Mouse (Mus musculus): Measurements from ENCODE around the gene Slc29a2. TPM values are rescaled to one million over a fixed set of nuclear protein-coding genes. Genes with fewer than 3 reads are reported as not detected.
A peak's percentile ranks its signal among the peaks of the same experiment; 100 is the strongest.

Gene Slc29a2
- polyA plus RNA-seq, 1 experiment from 2014 or later = 4.0 TPM

DNA sequence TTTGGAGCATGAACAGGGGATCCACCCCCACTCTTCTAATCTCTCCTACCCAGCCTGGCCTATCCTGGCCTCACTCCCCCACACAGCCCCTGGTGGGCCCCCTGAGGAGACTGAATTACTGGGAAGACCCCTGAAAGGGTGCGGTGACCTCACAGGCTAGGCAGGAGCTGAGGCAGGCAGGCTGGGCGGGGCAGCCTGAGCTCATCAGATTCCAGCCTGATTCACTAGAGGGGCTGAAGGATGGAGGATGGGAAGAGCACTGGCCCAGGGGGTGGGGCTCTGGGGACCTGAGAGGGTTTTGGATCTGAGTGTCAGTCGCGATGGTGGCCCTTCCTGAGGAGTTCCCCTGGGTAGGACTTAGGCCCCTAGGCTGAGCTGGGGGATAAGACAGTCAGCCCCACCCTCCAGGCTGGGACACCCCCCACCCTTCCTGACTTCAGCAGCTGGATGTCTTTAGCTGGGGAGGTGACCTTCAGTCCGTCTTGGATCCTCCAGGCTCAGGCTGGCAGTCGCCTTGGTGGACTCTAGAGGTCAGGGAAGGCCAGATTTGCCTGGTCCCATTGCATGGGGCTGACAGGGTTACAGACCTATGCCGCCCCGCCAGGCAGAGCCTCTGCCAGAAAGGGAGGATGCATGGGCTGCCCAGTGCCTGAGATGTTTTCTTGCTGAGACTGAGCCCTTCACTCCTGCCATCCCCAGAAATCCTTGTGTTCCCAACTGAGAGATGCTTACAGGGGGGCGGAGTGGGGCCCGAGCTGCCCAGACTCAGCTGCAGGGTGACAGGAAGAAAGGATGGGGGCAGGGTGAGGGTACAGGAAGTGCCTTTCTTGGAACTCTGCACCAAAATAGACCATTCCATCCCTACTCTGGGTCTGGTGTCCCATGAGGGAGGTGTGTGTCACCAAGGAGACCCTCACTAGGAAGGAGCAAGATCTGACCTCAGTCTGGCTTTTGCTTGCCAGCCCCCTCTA lies 35.4 kb downstream of the Slc29a2 start:
- no peak overlapping the region for H3K4me3 ChIP-seq (ENCODE audit: low read depth, low read length)
- H3K27ac ChIP-seq (replicated peaks; ENCODE audit: low read depth, low read length) = peak overlapping the region; percentile 54
- no peaks in the 10 kb centered on the region for H3K36me3 ChIP-seq (ENCODE audit: control insufficient read depth, insufficient read depth, low read length)
- peaks cover 32% of the 10 kb centered on the region for H3K4me1 ChIP-seq (ENCODE audit: control insufficient read depth, insufficient read depth, low read length)
- WGBS = 24% methylated on average over 9 of the region's 10 CpGs
- DNase-seq (ENCODE audit: low spot score) (no peak), ATAC-seq (ENCODE audit: low read depth) (peak; percentile 19; the same call in 1 of the 2 replicates)
- H3K9ac ChIP-seq (ENCODE audit: low read depth, low read length) = no peak overlapping the region
- H3K4me2 ChIP-seq (ENCODE audit: low read depth, low read length) = peak overlapping the region; percentile 7; the same call in 1 of the 2 replicates
- H3K9me3 ChIP-seq (ENCODE audit: control insufficient read depth, low read length) = no peaks in the 10 kb centered on the region
- H3K27me3 ChIP-seq (replicated peaks; ENCODE audit: control insufficient read depth, insufficient read depth, low read length) = 0 out of 2 replicates have a peak, but pooled peaks cover under 1% of the 10 kb centered on the region

DNA sequence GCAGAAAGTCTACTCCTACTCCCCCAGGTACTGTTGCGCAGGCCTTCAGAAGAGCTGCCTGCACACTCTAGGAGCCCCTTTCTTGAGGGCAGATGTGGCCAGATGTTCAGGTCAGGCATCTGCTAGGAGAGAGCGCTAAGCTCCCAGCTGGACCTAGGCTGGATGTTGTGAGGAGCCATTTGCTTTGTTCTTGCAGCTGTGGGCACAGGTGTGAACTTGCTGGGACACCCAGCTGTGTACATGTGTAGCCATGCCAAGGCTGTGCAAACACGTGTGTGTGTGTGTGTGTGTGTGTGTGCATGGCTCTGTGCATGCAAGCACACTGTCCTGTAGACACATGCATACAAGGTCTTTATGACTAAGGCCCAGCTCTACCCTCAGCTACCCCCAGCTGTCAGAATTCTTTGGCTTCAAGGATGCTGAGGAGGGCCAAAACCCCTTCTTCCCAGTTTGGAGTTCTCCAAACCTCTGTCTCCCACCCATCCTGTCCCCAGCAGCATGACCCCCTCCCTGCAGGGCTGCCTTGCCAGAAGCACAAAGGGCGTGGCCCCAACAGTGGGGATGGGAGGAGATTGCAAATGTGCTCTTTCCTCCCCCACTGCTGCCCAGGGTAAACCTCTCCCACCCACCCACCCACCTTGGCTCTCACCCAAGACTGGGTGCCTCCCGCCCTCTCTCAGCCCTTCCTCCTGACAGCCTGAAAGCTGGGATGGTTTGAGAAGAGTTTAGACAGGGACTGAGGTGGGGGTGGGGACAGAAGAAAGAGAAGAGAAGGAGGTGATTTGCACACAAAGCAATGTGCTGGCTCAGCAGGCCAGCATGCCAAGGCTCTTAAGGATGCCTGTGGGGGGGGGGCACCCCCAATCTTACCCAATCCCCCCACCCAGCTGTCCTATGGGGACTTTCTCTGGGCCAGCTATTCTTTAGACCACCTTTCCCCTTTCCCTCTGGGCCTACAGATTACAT lies 37.0 kb downstream of the Slc29a2 start:
- no peak overlapping the region for H3K4me3 ChIP-seq (ENCODE audit: low read depth, low read length)
- no peaks in the 10 kb centered on the region for H3K9me3 ChIP-seq (ENCODE audit: control insufficient read depth, low read length)
- WGBS = 31% methylated on average over 5 of the region's 5 CpGs
- DNase-seq (ENCODE audit: low spot score) (peak; percentile 73), ATAC-seq (ENCODE audit: low read depth) (peak; percentile 19)
- H3K4me1 ChIP-seq (ENCODE audit: control insufficient read depth, insufficient read depth, low read length) = peaks cover 38% of the 10 kb centered on the region
- H3K27me3 ChIP-seq (replicated peaks; ENCODE audit: control insufficient read depth, insufficient read depth, low read length) = no peaks in the 10 kb centered on the region
- no peaks in the 10 kb centered on the region for H3K36me3 ChIP-seq (ENCODE audit: control insufficient read depth, insufficient read depth, low read length)
- H3K9ac ChIP-seq (ENCODE audit: low read depth, low read length) = no peak overlapping the region
- no peak overlapping the region for H3K4me2 ChIP-seq (ENCODE audit: low read depth, low read length)
- H3K27ac ChIP-seq (replicated peaks; ENCODE audit: low read depth, low read length) = peak overlapping the region; percentile 52

DNA sequence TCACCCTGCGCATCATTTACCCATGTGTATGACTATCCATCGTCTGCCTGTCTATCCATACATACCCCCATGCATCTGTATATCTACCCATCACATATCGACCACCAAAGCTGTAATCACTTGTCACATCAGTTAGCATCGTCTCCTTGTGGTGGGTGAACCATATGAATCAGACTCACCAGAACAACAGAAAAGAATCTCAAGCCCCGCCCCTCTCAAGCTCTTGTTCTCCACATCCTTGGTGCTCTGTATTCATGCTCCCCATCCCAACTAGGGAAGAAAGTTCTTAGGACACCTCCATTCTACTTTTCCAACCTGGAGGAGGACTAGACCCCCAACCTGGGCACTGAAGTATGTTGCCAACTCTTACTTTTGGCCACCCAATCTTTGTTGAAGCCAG lies 38.4 kb downstream of the Slc29a2 start:
- Histone ChIP-seq H3K9ac (ENCODE audit: low read depth, low read length) (no peak overlapping the region), H3K4me3 (ENCODE audit: low read depth, low read length) (no peak overlapping the region), H3K27me3 (replicated peaks; ENCODE audit: control insufficient read depth, insufficient read depth, low read length) (no peaks in the 10 kb centered on the region), H3K27ac (replicated peaks; ENCODE audit: low read depth, low read length) (no peak overlapping the region), H3K4me1 (ENCODE audit: control insufficient read depth, insufficient read depth, low read length) (peaks cover 42% of the 10 kb centered on the region), H3K36me3 (ENCODE audit: control insufficient read depth, insufficient read depth, low read length) (no peaks in the 10 kb centered on the region), H3K9me3 (ENCODE audit: control insufficient read depth, low read length) (no peaks in the 10 kb centered on the region), H3K4me2 (ENCODE audit: low read depth, low read length) (no peak overlapping the region)
- DNase-seq (ENCODE audit: low spot score) = no peak
- WGBS = 85% methylated on average over 5 of the region's 5 CpGs
- ATAC-seq (ENCODE audit: low read depth) = no peak

DNA sequence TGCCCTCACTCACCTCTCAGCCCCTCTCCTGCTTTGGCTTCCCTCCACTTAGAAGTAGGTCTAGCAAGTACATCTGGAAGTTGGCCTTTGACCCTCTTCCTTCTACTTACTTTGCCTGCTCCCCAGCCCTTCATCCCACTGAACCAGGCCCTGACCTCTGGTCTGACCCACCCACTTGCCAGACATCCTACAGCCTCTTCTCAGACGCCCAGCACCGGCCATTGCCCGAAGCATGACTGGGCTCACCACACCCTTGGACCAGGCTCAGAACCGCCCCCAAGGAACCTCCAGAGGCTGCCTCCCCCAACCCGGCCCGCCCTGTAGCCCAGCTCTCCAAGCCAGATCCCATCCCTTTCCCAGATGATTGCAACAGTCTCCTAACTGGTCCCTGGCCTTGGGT lies 38.8 kb downstream of the Slc29a2 start:
- Histone ChIP-seq H3K36me3 (ENCODE audit: control insufficient read depth, insufficient read depth, low read length) (no peaks in the 10 kb centered on the region), H3K4me1 (ENCODE audit: control insufficient read depth, insufficient read depth, low read length) (peaks cover 46% of the 10 kb centered on the region), H3K9ac (ENCODE audit: low read depth, low read length) (no peak overlapping the region), H3K9me3 (ENCODE audit: control insufficient read depth, low read length) (no peaks in the 10 kb centered on the region), H3K4me2 (ENCODE audit: low read depth, low read length) (no peak overlapping the region), H3K27ac (replicated peaks; ENCODE audit: low read depth, low read length) (no peak overlapping the region), H3K27me3 (replicated peaks; ENCODE audit: control insufficient read depth, insufficient read depth, low read length) (no peaks in the 10 kb centered on the region), H3K4me3 (ENCODE audit: low read depth, low read length) (no peak overlapping the region)
- ATAC-seq (ENCODE audit: low read depth) (no peak), DNase-seq (ENCODE audit: low spot score) (no peak)
- WGBS = 44% methylated on average over 6 of the region's 6 CpGs

DNA sequence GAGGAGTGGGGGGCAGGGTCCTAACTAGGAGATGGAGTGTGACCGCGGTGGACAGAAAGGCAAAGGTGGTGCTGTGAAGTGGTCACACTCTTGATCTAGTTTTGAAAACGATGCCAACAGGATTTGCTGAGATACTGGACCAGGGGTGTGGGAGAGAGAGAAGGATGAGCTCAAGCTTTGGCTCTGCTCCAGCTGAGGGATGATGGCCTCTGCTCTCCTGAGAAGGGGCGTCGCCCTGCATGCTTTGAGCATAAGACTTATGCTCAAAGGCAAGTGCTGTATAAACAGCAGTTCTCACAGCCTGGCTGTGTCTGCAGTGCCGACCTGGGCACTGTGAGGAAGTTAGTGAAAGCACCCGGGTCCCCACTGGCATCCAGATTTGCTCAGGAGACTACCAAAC lies 41.4 kb downstream of the Slc29a2 start:
- Histone ChIP-seq H3K4me2 (ENCODE audit: low read depth, low read length) (no peak overlapping the region), H3K27ac (replicated peaks; ENCODE audit: low read depth, low read length) (no peak overlapping the region), H3K36me3 (ENCODE audit: control insufficient read depth, insufficient read depth, low read length) (no peaks in the 10 kb centered on the region), H3K9ac (ENCODE audit: low read depth, low read length) (no peak overlapping the region), H3K4me3 (ENCODE audit: low read depth, low read length) (no peak overlapping the region), H3K9me3 (ENCODE audit: control insufficient read depth, low read length) (no peaks in the 10 kb centered on the region), H3K4me1 (ENCODE audit: control insufficient read depth, insufficient read depth, low read length) (peaks cover 47% of the 10 kb centered on the region), H3K27me3 (replicated peaks; ENCODE audit: control insufficient read depth, insufficient read depth, low read length) (no peaks in the 10 kb centered on the region; the same call in 1 of the 2 replicates)
- WGBS = 50% methylated on average over 7 of the region's 7 CpGs
- peak; percentile 75 for DNase-seq (ENCODE audit: low spot score)
- no peak for ATAC-seq (ENCODE audit: low read depth)

DNA sequence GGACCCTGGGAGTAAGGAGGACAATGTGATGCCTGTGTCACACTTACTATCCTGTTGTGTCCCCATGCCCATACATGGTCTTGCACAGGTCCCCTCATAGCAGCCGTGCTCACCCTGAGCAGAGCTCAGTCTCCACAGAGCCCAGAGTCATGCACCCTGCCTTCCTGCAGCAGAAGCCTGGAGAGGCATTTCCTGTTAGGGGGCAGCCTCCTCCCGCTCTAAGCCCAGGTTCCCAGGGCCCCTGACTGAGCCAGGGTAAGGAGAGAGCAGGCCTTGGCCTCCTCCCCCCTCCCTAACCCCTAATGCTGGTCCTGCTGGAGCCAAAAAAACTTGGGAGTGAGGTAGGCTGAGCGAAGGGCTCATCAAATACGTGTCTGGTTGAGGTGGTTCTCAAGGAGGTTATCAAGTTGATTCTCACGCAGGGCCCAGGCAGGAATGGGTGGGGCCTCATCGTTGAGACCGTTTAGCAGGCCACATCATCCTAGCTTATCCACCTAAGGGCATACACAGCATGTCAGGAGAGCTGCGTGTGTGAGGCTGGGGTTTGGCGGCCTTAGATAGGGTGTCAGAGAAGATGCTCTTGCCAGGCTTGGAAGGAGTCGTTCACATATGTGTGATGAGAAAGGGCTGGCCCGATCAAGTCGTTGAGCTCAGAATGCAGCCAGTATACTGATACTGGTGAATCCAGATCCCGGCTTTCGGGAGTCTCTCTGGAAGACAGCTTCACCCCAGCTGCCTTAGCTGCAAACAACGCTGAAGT lies 43.6 kb downstream of the Slc29a2 start:
- Histone ChIP-seq H3K36me3 (ENCODE audit: control insufficient read depth, insufficient read depth, low read length) (no peaks in the 10 kb centered on the region), H3K4me1 (ENCODE audit: control insufficient read depth, insufficient read depth, low read length) (peaks cover 38% of the 10 kb centered on the region), H3K4me3 (ENCODE audit: low read depth, low read length) (peak overlapping the region; percentile 60), H3K9ac (ENCODE audit: low read depth, low read length) (peak overlapping the region; percentile 83), H3K27me3 (replicated peaks; ENCODE audit: control insufficient read depth, insufficient read depth, low read length) (no peaks in the 10 kb centered on the region; the same call in 1 of the 2 replicates), H3K9me3 (ENCODE audit: control insufficient read depth, low read length) (no peaks in the 10 kb centered on the region), H3K27ac (replicated peaks; ENCODE audit: low read depth, low read length) (peak overlapping the region; percentile 88), H3K4me2 (ENCODE audit: low read depth, low read length) (peak overlapping the region; percentile 77)
- WGBS = 4% methylated on average over 15 of the region's 15 CpGs
- ATAC-seq (ENCODE audit: low read depth) = no peak
- DNase-seq (ENCODE audit: low spot score) = no peak

DNA sequence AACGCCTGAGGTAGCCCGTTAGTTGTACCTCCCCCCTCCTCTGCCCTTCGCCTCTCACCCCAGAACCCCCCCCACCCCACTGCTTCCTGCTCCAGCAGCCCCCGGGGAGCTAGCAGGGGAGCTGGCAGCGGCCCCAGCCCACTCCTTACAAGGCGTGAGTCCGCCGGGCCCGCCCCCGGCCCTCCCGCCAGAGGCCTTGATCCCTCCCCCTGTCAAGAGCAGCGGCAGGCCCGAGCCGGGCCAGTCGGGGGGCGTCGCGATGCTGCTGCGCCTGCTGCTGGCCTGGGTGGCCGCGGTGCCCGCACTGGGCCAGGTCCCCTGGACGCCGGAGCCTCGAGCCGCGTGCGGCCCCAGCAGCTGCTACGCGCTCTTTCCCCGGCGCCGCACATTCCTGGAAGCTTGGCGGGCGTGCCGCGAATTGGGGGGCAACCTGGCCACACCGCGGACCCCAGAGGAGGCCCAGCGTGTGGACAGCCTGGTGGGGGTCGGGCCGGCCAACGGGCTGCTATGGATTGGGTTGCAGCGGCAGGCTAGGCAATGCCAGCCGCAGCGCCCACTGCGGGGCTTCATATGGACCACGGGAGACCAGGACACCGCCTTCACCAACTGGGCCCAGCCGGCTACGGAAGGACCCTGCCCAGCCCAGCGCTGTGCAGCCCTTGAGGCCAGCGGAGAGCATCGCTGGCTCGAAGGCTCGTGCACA lies 44.4 kb downstream of the Slc29a2 start, which contains the start of gene Cd248:
Gene Cd248 (plus strand): TSS at position 212 of the 703 bp plus-strand sequence.
- H3K9me3 ChIP-seq (ENCODE audit: control insufficient read depth, low read length) = no peaks in the 10 kb centered on the region
- peak within 1 kb of the TSS; percentile 77 for H3K4me2 ChIP-seq (ENCODE audit: low read depth, low read length)
- H3K4me3 ChIP-seq (ENCODE audit: low read depth, low read length) = peak within 1 kb of the TSS; percentile 60
- H3K4me1 ChIP-seq (ENCODE audit: control insufficient read depth, insufficient read depth, low read length) = peaks cover 45% of the 10 kb centered on the region
- WGBS = 0% methylated on average over 15 of the region's 56 CpGs
- DNase-seq (ENCODE audit: low spot score) = peak; percentile 96
- ATAC-seq (ENCODE audit: low read depth) = peak; percentile 56
- H3K27me3 ChIP-seq (replicated peaks; ENCODE audit: control insufficient read depth, insufficient read depth, low read length) = no peaks in the 10 kb centered on the region; the same call in 1 of the 2 replicates
- no peaks in the 10 kb centered on the region for H3K36me3 ChIP-seq (ENCODE audit: control insufficient read depth, insufficient read depth, low read length)
- H3K9ac ChIP-seq (ENCODE audit: low read depth, low read length) = peak within 1 kb of the TSS; percentile 83
- peak within 1 kb of the TSS; percentile 88 for H3K27ac ChIP-seq (replicated peaks; ENCODE audit: low read depth, low read length)

Data from embryonic facial prominence, embryonic 14.5 days (tissue).